ENCODE assay signal across 19 mouse cellular contexts in genomic region chr3:39036113-39036512, GRCm38 (mm10).
"Had no signal": no experiment of that assay in that cellular context is flagged by ENCODE, and none has a peak within 500 bp of the region (broad histone marks: within the 10 kb centered on the region; RNA-seq: fewer than 3 reads in every experiment).

No protein-coding gene starts in this region.

- H3K4me1 ChIP-seq: liver, embryonic 13.5 days; liver, embryonic 15.5 days; midbrain, embryonic 10.5 days; midbrain, embryonic 12.5 days; neural tube, embryonic 12.5 days had no signal

- H3K4me2 ChIP-seq: liver, embryonic 13.5 days; liver, embryonic 15.5 days; lung, embryonic 14.5 days; midbrain, embryonic 12.5 days; neural tube, embryonic 12.5 days had no signal

- H3K36me3 ChIP-seq: liver, embryonic 13.5 days; liver, embryonic 15.5 days; midbrain, embryonic 10.5 days; midbrain, embryonic 12.5 days; neural tube, embryonic 12.5 days had no signal

- H3K4me3 ChIP-seq: liver, embryonic 13.5 days; liver, embryonic 15.5 days; midbrain, embryonic 10.5 days; midbrain, embryonic 12.5 days; myocyte; neural tube, embryonic 12.5 days had no signal

- H3K9me3 ChIP-seq: liver, embryonic 13.5 days; liver, embryonic 15.5 days; midbrain, embryonic 10.5 days; midbrain, embryonic 12.5 days; neural tube, embryonic 12.5 days had no signal

- H3K27ac ChIP-seq: liver, embryonic 13.5 days; liver, embryonic 15.5 days; midbrain, embryonic 10.5 days; midbrain, embryonic 12.5 days; neural tube, embryonic 12.5 days had no signal

- DNase-seq: liver, embryonic 13.5 days; lung, adult 18-20 months; lung, embryonic 14.5 days; lung, postnatal 10 days; lung, postnatal 4 days; midbrain, embryonic 14.5 days; retina, postnatal 1 day; right cerebral cortex, adult 18-20 months; right cerebral cortex, postnatal 25 days; right cerebral cortex, postnatal 4 days; spleen, adult 18-20 months; thymus, adult 18-20 months; thymus, postnatal 14 days; thymus, postnatal 36 days had no signal

- H3K27me3 ChIP-seq: liver, embryonic 13.5 days; liver, embryonic 15.5 days; midbrain, embryonic 12.5 days; neural tube, embryonic 12.5 days had no signal

- H3K9ac ChIP-seq: liver, embryonic 13.5 days; liver, embryonic 15.5 days; lung, embryonic 14.5 days; midbrain, embryonic 12.5 days; neural tube, embryonic 12.5 days had no signal
